Mouse (Mus musculus) right cerebral cortex, adult 18-20 months (tissue): ENCODE measurements around the gene Nck1.
A peak's percentile ranks its signal among the peaks of the same experiment; 100 is the strongest.

Source experiments
- DNase-seq: peaks from one replicate; pipeline ENCODE4 v3.0.0; 2022; ENCODE audit warnings: mixed read lengths

Nck1 gene

DNA sequence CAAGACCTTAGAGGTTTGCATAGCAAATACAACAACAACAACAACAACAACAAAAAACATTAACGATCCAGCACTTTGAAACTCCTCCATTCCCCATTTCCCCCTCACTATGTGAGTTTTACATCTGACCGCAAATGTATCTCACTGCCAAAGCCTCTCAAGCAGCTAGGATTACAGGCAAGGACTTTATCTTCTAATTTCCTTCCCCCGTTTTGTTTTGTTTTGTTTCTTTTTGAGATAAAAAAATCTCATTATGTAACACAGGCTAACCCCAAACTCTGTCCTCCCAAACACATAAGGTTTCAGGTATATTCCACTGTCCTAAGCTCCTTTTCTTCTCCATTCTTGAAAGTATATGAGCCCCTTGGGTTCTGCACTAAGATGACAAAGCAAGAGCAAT, 11.2 kb downstream of the Nck1 start:
- DNase-seq = no peak

DNA sequence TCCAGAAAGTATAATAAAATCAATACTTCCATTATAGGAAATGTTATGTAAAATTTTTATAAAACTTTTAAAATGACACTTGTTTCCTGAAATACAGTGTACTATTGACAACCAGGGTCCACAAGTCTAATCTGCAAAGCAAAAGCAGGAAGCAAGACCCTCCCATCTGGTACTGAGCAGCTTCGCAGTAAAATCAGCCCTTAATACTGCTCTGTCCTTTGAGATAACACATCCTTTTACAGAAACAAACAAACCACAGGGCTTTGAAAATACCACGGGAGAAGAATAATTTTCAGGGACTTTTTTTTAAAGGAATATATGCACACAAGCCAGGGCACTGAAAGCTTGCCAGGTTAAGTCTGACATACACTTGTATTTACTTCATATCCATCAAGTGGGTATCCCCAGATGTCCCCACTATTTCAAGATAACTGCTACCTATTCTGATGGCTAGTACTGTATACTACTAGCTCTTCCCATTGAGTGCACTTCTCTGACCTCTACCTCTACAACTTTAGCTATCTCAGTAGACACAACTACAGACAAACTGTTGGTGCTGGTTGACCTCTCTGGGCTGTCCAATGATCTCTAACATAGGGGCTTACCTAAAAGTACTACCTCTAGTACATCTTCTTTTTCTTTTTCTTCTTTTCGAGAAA, 13.0 kb downstream of the Nck1 start:
- DNase-seq = no peak

DNA sequence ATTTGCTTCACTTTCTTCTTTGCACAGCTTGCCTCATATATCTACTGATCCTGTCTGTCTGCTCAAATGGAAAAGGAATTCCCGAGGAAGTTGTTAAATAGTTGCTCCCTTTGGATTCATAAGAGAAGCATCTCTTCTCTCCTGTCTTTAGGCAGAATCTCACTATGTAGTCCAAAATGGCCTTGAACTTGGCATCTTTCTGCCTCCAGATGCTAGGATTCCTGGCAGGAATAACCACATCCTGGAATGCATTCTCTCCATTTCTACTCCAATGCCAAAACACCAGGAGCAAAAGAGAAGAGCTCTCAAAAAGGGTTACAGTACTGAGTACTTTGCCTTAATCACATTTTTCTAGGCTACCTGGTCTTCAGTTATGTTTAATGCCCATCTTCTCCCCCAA, 14.6 kb downstream of the Nck1 start:
- DNase-seq = no peak

DNA sequence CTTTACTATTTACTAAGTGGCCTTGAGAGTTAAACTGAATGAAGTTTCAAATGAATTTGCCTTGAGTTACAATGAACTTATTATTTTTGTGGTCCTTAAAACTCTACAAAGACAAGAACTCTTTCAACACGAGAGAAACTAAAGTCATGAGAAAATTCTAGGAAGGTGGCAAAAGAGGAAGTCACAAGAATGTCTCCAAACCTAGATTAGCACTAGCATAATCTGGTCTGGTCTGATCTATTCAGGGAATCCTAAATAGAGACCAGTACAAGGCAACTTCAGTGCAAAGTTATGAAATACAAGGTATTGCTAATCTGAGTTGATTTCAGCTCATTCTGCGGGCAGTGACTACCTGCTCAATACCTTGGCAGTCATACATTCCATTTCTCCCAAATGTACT, 20.7 kb downstream of the Nck1 start:
- no peak for DNase-seq

DNA sequence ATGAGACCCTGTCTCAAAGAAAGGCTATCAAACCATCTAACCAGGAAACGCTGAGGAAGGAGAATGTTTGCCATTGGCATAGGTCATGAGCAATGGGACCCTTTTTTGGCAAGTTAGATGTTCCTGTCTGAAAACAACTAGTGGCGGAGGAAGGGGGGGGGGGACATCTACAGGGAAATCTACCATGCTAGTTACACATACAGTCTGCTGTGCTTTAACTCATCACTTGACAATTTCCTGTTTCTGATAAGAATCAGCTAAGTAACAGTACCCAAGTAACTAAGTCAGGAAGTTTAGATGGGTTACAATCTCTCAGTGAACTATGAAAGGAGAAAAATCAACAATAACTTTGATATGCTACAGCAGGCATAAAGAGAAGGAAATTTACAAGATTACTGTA, 23.9 kb downstream of the Nck1 start:
- DNase-seq = no peak

DNA sequence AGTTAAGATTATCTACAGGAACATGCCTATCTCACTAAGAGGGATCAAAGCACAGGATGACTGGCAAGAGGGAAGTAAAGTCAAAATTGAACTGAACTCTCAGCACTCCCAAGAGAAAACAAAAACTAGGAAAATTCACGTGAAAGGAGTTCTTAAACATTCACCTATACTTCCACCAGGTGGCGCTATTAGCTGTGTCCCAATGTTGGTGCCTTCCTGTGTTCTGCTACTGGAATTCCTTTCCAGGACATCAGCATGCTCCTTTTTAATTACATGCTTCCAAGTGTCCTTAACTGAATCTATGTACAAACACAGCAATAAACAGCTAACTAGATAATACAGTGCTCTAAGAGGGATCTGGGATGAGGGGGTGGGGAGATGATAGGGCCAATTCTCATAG, 25.3 kb downstream of the Nck1 start:
- DNase-seq = peak; percentile 37

DNA sequence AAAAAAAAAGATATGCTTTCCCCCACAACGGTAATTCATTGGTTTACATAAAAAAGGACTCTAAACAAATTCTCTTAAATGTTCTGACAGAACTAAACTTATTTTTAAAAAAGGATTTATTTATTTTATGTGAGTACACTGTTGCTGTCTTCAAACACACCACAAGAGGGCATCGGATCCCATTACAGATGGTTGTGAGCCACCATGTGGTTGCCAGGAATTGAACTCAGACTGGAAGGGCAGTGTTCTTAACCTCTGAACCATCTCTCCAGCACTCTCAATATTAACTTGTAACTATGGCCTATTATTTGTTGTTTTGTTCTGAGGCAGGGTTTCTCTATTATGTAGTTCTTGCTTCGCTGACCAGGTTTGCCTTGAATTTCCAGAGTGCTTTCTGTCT, 25.9 kb downstream of the Nck1 start:
- no peak for DNase-seq

DNA sequence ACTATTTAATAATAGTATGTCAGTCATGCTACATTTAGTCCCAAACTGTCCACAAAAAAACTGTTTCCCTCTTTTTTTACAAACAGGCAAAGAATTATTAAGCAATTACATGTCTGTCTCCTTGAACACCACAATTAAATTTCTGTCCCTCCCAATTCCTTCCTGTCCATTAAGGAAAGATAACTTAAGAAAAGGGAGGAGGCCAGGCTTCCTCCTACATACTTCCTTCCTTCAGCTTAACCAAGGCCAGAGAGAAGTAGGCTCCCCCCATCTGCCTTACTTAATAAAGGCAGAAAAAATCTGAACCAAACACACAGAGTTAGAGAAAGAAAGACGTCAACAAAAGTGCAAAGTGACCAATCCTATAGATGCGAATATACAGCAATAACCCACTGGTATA, 38.4 kb downstream of the Nck1 start:
- DNase-seq = no peak

DNA sequence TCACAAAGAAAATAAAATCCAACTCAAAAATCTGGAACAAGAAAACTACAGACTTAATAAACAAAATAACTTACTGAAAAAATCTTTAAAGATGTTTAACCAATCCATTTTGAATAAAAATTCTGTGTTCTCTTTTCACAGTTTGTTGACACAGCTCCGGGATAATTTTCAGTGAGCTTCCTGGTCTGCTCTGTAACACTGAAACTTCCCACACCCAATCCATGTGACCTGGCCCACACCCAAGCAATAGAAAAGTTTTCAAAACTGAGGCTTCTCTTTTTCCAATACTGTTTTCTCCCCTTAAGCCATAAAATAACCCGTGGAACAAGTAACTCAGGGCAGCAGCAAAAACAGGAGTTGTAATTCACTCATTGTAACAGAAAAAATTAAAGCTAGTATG, 39.3 kb downstream of the Nck1 start:
- no peak for DNase-seq

DNA sequence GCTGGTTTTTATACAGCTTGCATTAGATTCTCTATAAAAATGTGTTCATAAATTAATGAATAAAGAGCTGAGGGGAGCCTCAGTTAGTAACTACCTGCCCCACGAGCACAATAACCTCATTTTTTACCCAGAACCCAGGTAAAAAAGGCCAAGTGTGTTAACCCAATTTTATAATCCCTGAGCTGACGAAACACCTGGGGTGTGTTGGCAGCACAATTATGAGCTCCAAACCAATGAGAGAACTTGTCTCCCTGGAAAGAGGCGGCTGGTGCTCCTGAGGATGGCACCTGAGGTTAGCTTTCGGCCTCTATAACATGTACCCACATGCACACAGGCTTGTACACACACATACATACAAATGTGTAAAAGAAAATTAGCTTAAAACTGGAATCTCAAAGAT, 40.4 kb downstream of the Nck1 start:
- no peak for DNase-seq

DNA sequence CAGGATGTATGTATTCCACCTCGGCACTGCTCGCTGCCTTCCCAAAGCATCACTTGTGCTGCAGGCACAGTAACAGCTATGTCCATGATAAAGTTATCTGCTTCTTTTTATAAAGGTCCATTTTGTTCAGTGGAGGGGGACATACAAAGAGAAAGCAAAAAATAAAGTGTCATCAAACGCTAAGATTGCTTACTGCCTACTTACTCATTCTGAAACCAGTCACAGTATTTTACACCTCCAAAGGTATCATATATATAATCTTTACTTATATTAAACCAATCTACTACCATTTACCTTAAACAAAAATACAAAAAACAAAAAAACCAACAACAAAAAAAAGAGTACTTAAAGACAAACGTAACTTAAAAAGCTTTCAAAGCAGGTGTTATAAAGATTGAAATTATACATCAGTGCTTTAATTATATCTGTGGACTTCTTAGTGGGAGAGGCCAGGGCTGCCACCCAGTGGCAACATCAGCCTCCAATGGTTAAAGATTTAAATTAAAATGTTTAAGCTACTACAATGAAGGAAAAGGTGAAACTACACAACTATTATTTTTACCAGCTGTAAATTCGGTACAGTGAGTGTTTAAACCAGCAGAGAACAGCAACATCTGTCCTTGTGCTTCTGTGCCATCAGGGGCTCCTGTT, 52.2 kb downstream of the Nck1 start:
- DNase-seq = no peak

DNA sequence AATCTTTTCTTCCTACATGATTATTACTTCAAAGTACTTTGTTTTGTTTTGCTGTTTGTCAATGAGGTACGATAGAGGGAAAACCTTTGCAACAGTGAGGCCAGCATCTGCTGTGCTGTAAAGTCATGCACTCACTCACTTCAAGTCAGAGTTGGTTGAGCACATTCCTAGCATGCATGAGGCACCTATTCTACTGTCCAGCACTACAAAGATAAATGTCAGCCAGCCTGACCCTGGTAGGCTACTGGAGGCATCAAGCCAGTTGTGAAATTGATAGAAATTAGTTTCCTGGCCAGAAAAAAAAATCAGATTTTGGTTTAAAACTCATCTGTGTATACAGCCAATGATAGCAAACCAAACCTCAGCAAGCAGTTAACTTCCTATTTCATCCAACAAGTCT, 54.5 kb downstream of the Nck1 start:
- DNase-seq = no peak

DNA sequence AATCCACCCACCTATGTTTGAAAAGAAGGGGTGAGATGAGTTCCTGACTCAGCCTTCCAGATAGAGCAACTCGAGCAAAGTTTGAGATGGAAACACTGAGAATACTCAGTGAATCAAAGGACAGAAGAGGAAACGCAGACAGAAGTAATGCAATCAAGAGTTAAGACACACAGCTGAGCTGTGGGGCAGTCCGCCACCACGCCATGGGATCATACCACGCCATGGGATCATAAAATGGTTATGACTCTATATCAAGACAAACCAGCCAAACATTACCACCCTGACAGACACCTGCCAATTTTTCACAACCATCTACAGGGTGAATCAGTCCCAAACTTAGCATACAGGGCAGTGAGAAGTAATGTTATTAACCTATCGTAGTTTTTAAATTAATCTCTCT, 57.0 kb downstream of the Nck1 start:
- DNase-seq = no peak

DNA sequence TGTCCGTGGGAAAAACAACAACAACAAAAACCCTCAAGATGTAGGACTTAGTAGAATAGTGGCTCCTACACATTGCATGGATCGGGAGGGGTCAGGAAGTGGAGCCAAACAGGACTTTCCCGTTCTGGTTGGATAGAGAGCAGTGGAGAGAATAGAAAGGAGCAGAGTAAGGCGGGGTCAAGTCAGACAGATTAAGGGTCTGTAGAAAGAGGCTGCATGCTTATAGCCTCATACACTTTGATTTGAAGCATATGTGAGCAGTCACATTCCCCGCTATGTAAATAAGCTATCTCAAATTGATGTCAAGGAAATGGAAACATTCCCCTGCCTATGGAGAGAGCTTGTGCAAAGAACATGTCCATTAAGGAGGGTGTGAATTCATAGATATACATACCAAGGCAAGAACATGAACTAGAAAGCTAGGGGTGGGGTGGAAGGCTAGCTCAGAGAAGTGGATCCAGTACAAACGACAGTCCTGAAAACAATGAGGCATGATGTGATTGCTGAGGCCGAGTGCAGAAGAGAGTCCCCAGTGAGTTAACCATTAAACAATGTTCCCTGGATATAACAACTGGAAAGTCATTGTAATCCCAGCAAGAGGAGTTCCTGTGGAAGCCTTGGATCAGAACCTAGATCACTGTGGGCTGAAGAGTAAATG, 57.7 kb downstream of the Nck1 start:
- DNase-seq = no peak

DNA sequence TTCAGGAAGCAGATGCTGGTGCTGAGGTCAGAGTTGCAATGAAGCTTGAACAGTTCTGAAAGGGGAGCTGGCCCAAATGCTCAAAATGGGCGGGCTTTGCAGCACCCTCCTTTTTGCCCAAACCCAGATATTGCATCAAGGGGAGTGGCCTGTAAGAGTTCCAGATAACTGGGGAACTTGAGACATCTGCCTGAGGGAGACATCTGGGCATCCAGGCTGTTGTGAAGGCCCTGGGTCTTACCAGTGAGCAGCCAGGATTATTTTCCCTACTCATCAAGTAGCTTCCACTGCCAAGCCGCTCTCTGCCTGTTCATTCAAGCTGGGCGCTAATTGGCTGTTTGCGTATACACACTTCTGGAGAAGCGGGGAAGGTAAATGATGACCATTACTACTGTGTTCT, 59.5 kb downstream of the Nck1 start, which contains the start of gene Il20rb:
Il20rb (minus strand) TSS at position 358 of the 400 bp plus-strand sequence.
- DNase-seq = no peak

DNA sequence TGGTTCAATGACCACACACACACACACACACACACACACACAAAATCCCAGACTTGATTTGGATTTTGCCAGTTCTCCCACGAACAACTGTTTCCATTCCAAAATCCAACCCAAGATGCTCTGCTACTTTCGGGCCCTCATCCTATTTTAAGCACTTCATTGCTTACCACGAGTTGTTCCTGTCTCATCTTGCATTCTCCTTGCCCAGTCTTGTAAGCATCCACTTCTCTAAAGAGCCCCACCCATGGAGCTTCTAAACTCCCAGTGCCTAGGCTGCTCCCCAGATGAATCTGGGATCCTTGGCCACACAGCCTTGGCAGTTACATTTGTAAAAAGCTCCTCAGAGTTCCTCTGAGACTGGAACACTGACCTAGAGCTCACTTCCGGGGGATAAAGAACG, 62.6 kb downstream of the Nck1 start:
- DNase-seq = no peak

DNA sequence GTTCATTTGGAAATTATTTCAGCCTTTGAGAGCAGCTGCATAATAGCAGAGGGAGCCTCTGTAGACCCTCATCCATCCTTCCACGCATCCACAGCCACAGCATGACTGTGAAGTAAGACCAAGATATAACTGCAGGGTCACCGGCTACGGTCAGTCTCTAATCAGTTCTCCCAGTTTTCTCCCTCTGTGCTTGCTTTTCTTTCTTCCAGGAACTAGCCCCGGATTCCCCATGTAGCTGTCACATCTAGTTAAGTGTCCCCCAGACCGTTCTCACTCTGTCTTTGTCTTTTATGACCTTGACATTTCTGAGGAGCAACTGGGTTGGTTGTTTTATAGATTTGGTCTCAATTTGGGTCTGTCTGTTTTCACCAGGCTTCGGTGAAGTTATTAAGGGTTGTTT, 64.3 kb downstream of the Nck1 start:
- no peak for DNase-seq

DNA sequence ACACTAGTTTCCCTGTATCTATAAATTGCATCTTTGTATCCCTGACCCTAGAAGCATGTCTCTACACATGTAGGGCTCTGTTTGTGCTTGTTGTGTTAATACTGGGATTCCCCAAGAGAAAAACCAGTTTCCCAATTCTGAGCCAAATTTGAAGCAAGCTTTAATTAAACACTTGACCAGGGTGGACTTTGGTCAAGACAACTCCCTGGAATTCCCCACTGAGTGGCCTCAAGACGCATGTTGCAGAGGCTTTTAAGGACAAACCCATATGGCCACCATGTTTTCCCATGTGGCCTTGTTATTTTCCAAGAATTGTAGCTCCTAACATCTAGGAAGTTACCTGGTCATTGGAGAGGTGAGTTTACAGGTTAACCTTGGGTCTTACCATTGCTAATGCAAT, 71.9 kb downstream of the Nck1 start:
- DNase-seq = no peak

DNA sequence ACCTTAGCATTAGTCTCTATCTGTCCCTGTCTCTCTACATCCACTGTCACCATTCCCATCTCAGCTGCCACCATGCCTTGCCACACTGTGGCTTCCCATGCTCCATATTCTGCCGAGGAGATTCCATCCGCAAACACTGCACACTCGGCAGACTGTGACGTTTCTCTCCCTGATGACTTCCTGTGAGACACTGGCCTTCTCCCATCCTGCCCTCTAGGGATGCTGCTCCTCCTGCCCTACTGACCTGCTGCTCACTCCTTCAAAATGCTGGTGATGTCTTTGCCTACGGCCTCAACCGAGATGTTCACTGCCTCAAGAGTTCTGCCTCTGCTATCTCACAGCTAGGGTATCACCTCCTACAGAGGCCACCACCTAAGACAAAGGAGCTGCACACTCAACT, 72.6 kb downstream of the Nck1 start:
- DNase-seq = no peak

DNA sequence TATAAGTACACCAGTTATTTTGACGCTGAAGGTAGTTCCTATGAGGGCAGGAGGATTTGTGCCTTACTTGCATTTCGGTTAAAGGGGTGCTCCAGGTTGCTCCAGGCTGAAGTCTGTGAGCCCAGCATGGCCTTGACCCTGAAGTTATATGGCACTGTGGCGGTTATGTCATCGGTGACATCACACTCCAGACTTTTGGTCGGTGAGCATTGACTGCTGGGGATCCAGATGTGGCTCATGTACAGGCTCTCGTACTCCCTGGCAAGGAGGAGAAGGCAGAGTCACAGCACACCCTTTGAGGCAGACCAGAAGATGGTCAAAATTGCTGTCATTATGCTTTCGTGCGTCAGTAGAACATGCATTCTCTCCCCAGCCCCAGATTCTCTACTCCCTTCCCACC, 73.0 kb downstream of the Nck1 start:
- DNase-seq = no peak

DNA sequence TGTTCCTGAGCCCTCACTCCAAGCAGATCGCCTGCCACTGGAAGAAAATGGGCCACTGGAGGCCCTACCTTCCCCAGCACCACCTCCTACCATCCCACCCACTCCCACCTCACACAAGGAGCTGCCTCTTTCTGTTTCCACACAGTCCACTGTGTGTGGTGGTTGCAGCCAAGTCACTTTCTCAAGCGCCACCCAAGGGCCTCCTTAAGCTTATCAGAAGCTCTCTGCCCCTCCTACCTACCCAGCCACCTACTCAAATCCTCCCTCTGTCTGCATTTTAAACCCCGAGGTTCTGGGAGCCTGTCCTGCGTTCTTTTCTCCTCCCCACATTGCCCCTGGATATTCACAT, 74.4 kb downstream of the Nck1 start:
- no peak for DNase-seq

DNA sequence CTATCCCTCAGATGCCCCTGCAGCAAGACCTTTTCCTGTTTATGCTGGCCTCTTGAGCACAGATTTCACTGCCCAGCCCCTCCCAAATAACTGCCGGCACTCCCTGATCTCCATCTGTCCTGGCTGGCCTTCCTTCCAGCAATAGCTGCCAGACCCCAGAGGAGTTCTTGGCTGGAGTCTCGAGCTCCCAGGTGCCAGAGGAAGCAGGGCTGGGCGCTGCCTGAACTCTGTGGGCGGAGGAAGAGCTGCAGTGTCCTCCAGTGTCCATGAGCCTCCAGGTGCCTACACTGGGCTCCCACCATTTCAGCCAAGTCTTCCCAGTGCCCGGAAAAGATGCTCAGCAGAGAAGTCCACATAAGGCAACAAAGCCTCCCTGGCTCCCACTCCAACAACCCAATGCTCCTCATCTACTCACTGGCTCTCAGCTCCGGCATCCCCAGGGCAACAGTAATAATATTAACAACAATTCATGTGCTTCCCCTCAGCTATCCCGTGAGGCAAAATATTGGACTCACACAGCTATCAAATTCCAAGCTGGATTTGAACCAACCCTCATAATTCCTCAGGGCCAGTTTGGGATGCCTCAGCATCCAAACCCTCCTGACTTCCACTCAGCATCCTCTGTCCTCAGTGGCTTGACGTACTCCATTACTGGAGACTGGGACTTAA, 74.9 kb downstream of the Nck1 start:
- DNase-seq = no peak

DNA sequence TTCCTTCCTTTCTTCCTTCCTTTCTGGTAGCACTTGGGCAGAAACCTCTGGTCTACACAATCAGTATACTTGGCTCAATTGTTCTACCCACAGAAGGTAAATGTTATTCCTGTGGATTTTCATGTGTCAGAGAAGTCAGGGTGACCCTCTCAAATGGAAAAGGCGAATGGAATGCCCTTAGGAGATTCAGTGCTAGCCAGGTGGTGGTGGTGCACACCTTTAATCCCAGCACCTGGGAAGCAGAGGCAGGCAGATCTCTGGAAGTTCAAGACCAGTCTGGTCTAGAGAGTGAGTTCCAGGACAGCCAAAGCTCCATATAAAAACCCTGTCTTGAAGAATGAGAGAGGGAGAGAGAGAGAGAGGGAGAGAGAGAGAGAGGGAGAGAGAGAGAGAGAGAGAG, 75.7 kb downstream of the Nck1 start:
- DNase-seq = no peak

DNA sequence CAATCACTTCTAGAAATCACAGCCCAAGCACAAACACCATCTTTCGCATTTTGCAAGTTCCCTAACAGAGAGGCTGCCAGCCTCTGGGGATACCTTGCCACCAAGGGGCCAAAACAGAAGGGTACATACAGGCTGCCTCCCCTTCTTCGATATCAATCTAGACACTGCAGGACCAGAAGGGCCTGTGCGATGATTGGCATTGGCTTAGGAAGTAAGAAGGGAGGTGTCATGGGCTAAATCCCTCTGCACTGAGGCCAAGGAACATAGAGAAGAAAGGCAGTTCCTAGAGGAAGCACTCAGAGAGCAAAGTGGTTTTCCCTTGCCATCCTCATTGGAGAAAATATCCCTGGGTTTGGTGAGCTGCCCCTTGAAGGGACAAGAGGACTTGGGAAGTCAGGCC, 76.3 kb downstream of the Nck1 start:
- no peak for DNase-seq
